Mouse (Mus musculus) forelimb bud, embryonic 11.5 days (tissue): ENCODE results near the gene Galt.
"Not testable (repeated sequence)": the region's sequence is repeated elsewhere in the genome, so short reads cannot be mapped to it uniquely, and the experiment has no call there.

Experiments used
- DNase-seq: peaks from one replicate; pipeline ENCODE4 v3.0.0-alpha.2; 2012; ENCODE audit warnings: low read depth, low spot score

The Galt gene

GRCm38 (mm10) chr4:41740380-41741157 is 14.5 kb upstream of the Galt start:
- no peak for DNase-seq

GRCm38 (mm10) chr4:41741158-41741560 is 13.9 kb upstream of the Galt start:
- peak; percentile 96 for DNase-seq

GRCm38 (mm10) chr4:41744131-41744530 is 10.9 kb upstream of the Galt start:
- no peak for DNase-seq

- no peak for DNase-seq
Observed at GRCm38 (mm10) chr4:41745021-41745420, 10.0 kb upstream of the Galt start.

GRCm38 (mm10) chr4:41755338-41756305 is 594 bp downstream of the Galt start, which contains the start of gene Sigmar1:
Gene Sigmar1, minus strand, starts transcription at chr4:41756157.
- peak; percentile 88 for DNase-seq

GRCm38 (mm10) chr4:41756440-41756839 is 1.4 kb downstream of the Galt start:
- DNase-seq: no peak

GRCm38 (mm10) chr4:41757321-41757720 is 2.3 kb downstream of the Galt start:
- DNase-seq: no peak

GRCm38 (mm10) chr4:41758021-41758420 is 3.0 kb downstream of the Galt start:
- DNase-seq: no peak

GRCm38 (mm10) chr4:41758701-41759100 is 3.7 kb downstream of the Galt start:
- no peak for DNase-seq

GRCm38 (mm10) chr4:41759206-41759605 is 4.2 kb downstream of the Galt start:
- no peak for DNase-seq

- no peak for DNase-seq
Observed at GRCm38 (mm10) chr4:41759656-41760287, 4.7 kb downstream of the Galt start.

- DNase-seq: peak; percentile 92
Observed at GRCm38 (mm10) chr4:41760288-41760721, 5.3 kb downstream of the Galt start.

GRCm38 (mm10) chr4:41760911-41761310 is 5.9 kb downstream of the Galt start:
- DNase-seq: no peak

- peak; percentile 61 for DNase-seq
Observed at GRCm38 (mm10) chr4:41761680-41762079, 6.7 kb downstream of the Galt start.

GRCm38 (mm10) chr4:41762099-41762687 is 7.2 kb downstream of the Galt start:
- DNase-seq: peak; percentile 71

- peak; percentile 73 for DNase-seq
Observed at GRCm38 (mm10) chr4:41762688-41763114, 7.7 kb downstream of the Galt start.

GRCm38 (mm10) chr4:41763176-41763575 is 8.1 kb downstream of the Galt start:
- DNase-seq: not testable (repeated sequence)

- DNase-seq: not testable (repeated sequence)
Observed at GRCm38 (mm10) chr4:41767301-41767700, 12.3 kb downstream of the Galt start.

GRCm38 (mm10) chr4:41772946-41773345 is 17.9 kb downstream of the Galt start:
- not testable (repeated sequence) for DNase-seq

GRCm38 (mm10) chr4:41773502-41773901 is 18.5 kb downstream of the Galt start:
- not testable (repeated sequence) for DNase-seq

GRCm38 (mm10) chr4:41774002-41774401 is 19.0 kb downstream of the Galt start, which contains the start of gene Ccl27a:
Gene Ccl27a, minus strand, starts transcription at chr4:41774247.
- DNase-seq: peak; percentile 82
